Mouse (Mus musculus) spleen, adult 12 weeks (tissue): ENCODE measurements around the gene Fam57b.

Experiments used
- DNase-seq: peaks from one replicate; pipeline ENCODE4 v3.0.0; 2022; ENCODE audit warnings: low spot score

The Fam57b gene

GRCm38 (mm10) chr7:126825952-126826351 is 28.5 kb downstream of the Fam57b start:
- DNase-seq, result no peak

DNA sequence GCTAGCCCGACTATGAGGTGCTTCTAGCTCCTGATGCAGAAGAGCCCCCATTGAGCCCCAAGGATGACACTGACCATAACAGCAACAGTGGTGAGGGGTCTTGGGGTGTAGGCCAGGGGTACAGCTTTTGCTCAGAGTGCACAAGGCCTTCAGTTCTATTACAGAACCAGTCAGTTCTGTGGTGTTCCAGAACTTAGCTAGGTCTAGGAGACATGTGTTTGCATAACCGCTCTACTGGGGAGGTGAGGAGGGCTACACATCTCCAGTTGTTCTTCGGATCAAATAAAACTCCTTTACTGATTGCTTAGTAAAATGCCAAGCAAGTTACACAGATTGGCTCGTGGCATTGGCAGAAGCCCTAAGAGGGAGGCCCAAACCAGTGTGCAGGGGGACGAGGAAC is 34.1 kb downstream of the Fam57b start, which contains the start of gene 4930451I11Rik:
4930451I11Rik (minus strand) TSS at position 101 of the 400 bp plus-strand sequence.
- no peak for DNase-seq

GRCm38 (mm10) chr7:126832036-126832598 is 34.6 kb downstream of the Fam57b start:
- peak; percentile 60 for DNase-seq

DNA sequence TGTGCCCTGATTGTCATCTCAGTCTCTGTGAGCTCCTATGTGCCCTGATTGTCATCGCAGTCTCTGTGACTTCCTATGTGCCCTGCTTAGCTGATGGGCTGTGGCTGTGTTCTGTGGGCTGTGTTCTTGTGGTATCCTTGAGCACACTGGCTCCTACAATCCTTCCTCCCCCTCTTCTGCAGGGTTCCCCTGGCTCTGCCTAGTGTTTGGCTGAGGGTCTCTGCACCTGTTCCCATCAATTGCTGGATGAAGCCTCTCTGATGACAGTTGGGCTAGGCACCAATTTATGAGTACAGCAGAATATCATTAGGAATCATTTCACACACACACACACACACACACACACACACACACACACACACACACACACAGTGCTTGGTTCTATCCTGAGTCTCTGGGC is 35.8 kb downstream of the Fam57b start:
- no peak for DNase-seq

GRCm38 (mm10) chr7:126843276-126843675 is 45.8 kb downstream of the Fam57b start:
- DNase-seq, result no peak

- no peak for DNase-seq
These were observed 48.0 kb downstream of the Fam57b start for GRCm38 (mm10) chr7:126845516-126845915.

- no peak for DNase-seq
These were observed 49.6 kb downstream of the Fam57b start, which contains the start of gene Doc2a for GRCm38 (mm10) chr7:126847116-126847420. Doc2a (plus strand) TSS chr7:126847416.

- no peak for DNase-seq
These were observed 50.2 kb downstream of the Fam57b start for GRCm38 (mm10) chr7:126847421-126848398.

- no peak for DNase-seq
These were observed 51.3 kb downstream of the Fam57b start for GRCm38 (mm10) chr7:126848794-126849193.

DNA sequence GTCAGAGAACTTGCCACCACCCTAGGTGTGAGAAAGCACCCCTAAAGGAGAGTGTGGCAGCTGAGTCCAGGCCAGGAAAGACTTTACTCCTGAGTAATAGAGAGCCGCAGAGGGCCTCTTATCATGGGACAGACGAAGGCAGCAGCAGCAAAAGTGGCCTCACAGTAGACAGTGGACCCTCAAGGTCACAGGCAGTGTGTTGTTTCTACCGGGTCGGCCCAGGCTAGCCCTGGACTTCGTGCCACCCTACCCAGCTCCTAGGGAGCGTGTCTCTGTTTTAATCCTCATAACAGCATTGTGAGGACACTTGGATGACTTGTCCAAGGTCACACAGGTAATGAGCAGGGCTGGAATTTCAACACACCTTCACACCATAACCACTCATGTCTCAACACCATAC is 52.7 kb downstream of the Fam57b start:
- DNase-seq, result no peak

- no peak for DNase-seq
These were observed 53.7 kb downstream of the Fam57b start for GRCm38 (mm10) chr7:126851192-126851591.

DNA sequence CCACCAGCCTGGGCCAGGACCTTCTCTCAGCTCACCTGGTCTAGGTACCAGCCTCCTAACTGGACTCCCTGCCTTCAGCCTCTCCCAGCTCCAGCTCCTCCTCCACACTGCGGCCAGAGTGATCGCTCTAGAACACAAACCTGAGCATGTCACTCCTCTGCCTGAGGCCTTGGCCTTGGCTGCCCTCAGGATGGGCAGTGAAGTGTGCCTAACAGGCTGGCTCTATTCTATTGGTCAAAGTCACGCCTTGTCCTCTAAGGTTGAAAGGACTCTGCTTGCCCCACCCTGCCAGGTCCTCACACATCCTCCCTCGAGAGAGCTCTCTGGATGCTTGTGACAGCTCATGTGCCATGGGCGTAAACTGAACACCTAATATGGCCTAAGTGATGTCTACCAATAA is 56.0 kb downstream of the Fam57b start:
- DNase-seq, result no peak

DNA sequence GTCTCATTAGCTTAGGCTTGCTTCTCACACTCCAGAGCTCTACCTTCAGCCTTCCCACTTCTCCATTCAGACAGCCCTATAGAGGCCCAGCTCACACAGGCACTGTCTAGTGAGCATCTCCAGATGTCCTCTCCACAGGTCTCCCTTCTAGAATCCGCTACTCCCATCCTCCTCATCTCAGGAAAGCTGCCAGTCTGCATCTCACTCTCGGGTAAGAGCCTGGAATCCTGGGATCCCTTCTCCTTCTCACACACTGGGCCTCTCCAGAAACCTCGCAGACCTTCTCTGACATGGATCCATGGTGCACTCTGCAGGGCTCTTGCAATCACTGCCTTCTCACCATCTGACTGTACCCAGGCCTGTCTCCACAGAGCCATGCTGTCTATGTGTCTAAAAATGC is 58.2 kb downstream of the Fam57b start:
- DNase-seq, result no peak

GRCm38 (mm10) chr7:126856741-126857420 is 59.4 kb downstream of the Fam57b start:
- DNase-seq, result no peak

- DNase-seq, result no peak
These were observed 63.5 kb downstream of the Fam57b start for GRCm38 (mm10) chr7:126860987-126861386.

DNA sequence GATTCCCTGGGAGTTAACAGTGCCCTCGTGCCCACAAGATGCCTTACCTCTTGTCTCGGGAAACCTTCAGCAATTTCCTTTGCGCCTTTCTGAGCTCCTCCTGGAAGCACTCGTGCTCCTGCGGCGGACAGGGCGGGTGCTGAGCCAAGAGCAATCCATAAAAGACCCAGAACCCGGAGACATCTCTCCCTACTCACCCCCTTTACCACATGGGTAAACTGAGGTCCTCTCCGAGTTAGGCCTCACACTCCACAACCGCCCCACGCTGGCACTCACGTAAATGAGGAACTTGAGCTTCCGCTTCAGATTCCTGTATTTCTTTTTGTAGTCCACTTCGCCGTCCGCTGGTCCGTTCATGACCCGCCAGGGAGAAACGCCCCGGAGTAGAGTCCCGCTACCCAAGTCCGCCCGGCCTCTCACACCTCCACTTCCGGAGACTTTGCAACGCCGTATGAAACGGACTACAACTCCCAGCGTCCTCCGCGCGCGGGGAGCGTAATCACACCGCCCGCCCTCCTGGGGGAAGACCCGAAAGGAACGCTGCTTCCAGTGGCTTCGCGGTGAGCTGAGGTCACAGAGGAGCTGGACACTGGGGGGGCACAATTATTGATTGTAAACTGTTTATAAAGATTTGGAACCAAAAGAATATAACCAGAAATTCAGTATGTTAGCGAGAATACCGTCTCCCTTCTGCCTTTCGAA is 64.1 kb downstream of the Fam57b start, which contains the start of gene Hirip3:
Hirip3 (plus strand) TSS at position 544 of the 702 bp plus-strand sequence.
- DNase-seq, result peak; percentile 93

DNA sequence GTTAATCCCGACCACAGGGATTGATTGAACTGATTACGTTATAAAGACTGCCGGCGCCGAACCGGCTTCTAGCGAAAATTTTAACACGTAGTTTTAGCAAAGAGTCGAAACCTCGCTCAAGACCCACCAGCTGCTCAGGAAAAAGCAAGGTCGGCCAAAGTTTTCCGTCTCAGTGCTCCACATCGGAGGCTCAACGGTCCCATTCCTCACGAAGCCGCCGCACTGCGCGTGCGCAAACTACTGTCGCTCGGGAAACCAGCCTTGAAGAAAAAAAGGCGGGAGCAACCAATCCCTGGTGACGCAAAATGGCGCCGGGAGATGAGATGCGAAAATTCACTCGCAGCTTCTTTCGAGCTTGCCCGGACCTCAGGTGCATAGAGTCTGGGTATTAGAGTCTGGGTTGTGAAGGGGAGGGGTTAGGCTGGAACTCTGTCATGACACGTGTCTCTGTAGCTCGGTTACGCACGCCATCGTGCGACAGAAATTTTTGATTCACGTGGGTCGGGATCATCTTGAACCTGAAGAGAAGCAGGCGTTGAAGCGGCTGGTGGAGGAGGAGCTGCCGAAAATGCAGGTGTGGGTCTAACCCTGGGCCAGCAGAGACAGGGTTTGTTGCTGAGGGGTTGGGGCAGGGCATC is 64.8 kb downstream of the Fam57b start, which contains the start of gene Ino80e:
Ino80e (minus strand) TSS at position 231 of the 638 bp plus-strand sequence.
- DNase-seq, result peak; percentile 88

DNA sequence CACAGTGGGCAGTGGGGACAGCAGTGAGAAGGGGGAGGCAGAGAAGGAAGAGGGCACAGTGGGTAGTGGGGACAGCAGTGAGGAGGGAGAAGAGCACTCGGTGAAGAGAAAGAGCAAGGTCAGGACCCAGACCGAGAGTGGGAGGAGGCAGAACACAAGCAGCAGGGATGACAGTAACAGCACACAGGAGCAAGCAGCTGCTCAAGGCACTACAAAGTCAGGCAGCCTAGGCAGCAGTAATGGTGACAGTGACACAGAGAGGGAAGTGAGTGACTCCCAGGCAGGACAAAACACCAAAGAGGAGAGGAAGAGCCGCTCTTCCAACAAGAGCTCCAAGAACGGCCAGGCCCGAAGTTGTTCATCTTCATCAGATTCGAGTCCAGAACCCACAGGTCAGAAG is 66.3 kb downstream of the Fam57b start:
- no peak for DNase-seq

GRCm38 (mm10) chr7:126867534-126867933 is 70.1 kb downstream of the Fam57b start:
- DNase-seq, result no peak

DNA sequence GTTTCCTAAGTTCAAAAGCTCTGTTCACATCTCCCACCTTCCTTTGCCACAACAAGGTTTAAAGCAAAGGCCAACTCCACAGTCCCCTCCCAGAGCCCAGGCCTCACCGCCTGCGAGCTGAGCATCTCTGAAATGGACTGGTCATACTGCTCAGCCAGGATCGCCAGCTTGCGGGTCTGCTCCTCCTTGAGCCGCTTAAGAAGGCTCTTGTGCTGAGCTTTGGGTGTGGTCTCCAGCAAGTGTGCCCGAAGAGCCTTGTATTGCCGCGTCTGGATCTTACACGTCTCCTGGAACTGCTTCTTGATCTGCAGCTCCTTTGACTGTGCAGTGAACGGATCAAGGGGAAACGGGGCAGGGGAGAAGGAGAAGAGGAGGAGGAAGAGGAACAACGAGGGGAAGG is 70.5 kb downstream of the Fam57b start:
- DNase-seq, result no peak

DNA sequence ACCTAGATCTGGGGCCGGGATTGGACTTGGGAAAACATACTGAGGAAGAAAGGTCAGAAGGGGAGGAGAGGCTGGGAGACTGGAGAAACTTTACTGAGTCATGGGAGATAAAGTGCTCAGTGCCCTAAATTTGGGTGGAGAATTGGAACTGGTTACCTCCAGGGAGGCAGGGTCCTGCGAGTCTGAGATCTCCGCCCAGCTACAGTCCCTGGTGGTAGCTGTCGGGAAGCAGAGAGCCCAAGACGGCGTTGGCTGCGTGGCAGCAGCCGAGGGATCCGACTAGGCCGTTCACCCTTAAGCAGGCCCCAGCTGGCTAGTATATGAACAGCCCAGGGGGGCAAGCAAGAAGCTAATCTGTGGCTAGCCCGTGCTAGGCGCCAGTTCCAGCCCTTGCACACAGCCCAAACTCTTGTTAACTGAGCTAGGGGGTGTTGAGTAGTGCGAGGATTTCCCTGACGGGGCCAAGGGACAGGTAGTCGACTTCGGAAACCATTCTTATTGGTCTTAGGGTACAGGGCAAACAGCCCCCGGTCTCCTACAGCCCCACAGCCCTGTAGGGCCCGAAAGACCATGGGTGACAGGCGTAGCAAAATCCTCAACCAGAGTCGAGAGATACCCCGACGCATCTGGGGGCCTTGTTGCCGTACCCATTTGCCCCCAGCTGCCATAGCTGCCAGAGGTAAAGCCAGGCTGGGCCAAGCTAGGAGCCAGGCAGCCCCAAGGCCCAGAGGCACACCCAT is 72.5 kb downstream of the Fam57b start:
- no peak for DNase-seq
